Mouse (Mus musculus) urinary bladder, adult 18-20 months (tissue): ENCODE measurements around the gene Lhfp.
"Not testable (repeated sequence)": the region's sequence is repeated elsewhere in the genome, so short reads cannot be mapped to it uniquely, and the experiment has no call there.

Experiments used
- DNase-seq, 2 experiments: peaks; one replicate each; pipeline ENCODE4 v3.0.0; 2022; ENCODE audit warnings: low spot score in 2 of 2, mixed read lengths in 2 of 2

Lhfp gene

GRCm38 (mm10) chr3:53087156-53087805, 46.0 kb downstream of the Lhfp start:
- DNase-seq = no peak

- no peak for DNase-seq
These were observed 48.6 kb downstream of the Lhfp start for GRCm38 (mm10) chr3:53089921-53090320.

GRCm38 (mm10) chr3:53100210-53100609, 58.9 kb downstream of the Lhfp start:
- no peak for DNase-seq

- no peak for DNase-seq
These were observed 59.5 kb downstream of the Lhfp start for GRCm38 (mm10) chr3:53100803-53101202.

GRCm38 (mm10) chr3:53101711-53102110, 60.4 kb downstream of the Lhfp start:
- no peak for DNase-seq

GRCm38 (mm10) chr3:53102131-53102756, 60.9 kb downstream of the Lhfp start:
- no peak for DNase-seq

GRCm38 (mm10) chr3:53102757-53103153, 61.4 kb downstream of the Lhfp start:
- no peak for DNase-seq

- DNase-seq = no peak
These were observed 67.5 kb downstream of the Lhfp start for GRCm38 (mm10) chr3:53108594-53109373.

- DNase-seq = no peak
These were observed 68.6 kb downstream of the Lhfp start for GRCm38 (mm10) chr3:53109879-53110278.

GRCm38 (mm10) chr3:53112048-53112447, 70.7 kb downstream of the Lhfp start:
- no peak for DNase-seq

- DNase-seq = not testable (repeated sequence)
These were observed 77.4 kb downstream of the Lhfp start for GRCm38 (mm10) chr3:53118755-53119154.

- DNase-seq = no peak
These were observed 78.7 kb downstream of the Lhfp start for GRCm38 (mm10) chr3:53119978-53120377.

- DNase-seq = no peak
These were observed 84.2 kb downstream of the Lhfp start for GRCm38 (mm10) chr3:53125495-53125894.

- no peak for DNase-seq
These were observed 97.5 kb downstream of the Lhfp start for GRCm38 (mm10) chr3:53138785-53139184.

- DNase-seq = no peak
These were observed 97.9 kb downstream of the Lhfp start for GRCm38 (mm10) chr3:53139205-53139604.

- no peak for DNase-seq
These were observed 98.3 kb downstream of the Lhfp start for GRCm38 (mm10) chr3:53139642-53140041.

GRCm38 (mm10) chr3:53142528-53142927, 101.2 kb downstream of the Lhfp start:
- DNase-seq = no peak

GRCm38 (mm10) chr3:53145526-53145925, 104.2 kb downstream of the Lhfp start:
- no peak for DNase-seq

GRCm38 (mm10) chr3:53145946-53146345, 104.6 kb downstream of the Lhfp start:
- no peak for DNase-seq

GRCm38 (mm10) chr3:53147001-53147400, 105.7 kb downstream of the Lhfp start:
- DNase-seq = no peak

- DNase-seq = no peak
These were observed 107.4 kb downstream of the Lhfp start for GRCm38 (mm10) chr3:53148751-53149150.

GRCm38 (mm10) chr3:53149625-53150320, 108.4 kb downstream of the Lhfp start:
- DNase-seq = no peak
